Mouse (Mus musculus) embryo, embryonic 11.5 days (tissue): ENCODE results near the gene Btbd9.
"Not testable (repeated sequence)": the region's sequence is repeated elsewhere in the genome, so short reads cannot be mapped to it uniquely, and the experiment has no call there.

Experiments
- DNase-seq: peaks from one replicate; pipeline ENCODE4 v3.0.0-alpha.2; 2012; ENCODE audit warnings: low read depth, low spot score

The Btbd9 gene

DNA sequence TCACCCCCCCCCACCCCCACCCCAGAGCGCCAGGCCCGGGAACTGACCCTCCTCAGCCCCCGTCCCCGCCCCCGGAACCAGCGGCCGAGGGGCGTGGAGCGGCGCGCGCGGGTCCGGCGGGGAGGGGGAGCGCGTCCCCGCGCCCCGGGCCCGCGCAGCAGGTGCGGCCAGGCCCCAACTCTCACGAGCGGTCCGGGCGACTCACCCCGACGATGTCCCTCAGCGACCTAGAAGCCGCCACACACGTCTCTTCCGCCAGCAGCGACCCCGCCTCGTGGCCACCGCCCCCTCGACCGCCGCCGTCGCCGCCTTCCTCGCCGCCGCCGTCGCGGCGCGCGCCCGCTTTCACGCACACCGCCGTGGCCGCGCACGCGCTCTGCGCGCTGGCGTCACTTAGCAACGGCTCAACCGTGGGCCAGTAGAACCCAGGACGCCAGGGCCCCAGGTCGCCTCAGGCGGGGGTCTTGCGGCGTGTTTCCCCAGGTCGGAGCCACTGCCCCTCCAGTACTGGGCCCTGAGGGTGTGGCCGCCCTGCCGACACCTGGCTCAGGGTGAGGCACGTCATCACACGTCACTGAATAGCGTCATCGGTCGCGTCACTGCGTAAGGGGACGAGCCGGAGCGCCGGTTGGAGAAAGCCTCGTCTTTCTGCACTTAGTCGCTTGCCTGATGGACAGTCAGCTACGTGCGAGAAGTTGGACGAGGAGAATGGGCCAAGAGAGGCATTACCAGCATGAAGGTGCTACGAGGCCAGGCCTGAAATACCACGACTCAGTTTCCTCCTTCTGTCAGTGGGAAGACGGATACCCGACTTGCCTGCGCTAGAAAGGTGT, at the start of gene Btbd9:
Gene Btbd9, minus strand, starts transcription at position 548 of the 833 bp plus-strand sequence.
- peak; percentile 93 for DNase-seq

GRCm38 (mm10) chr17:30624132-30624531, 47.8 kb upstream of the Btbd9 start, which contains the start of gene Dnah8:
Gene Dnah8 (plus strand): TSS chr17:30624354.
- DNase-seq = not testable (repeated sequence)

- no peak for DNase-seq
Measured at GRCm38 (mm10) chr17:30623200-30623599, 46.9 kb upstream of the Btbd9 start.

GRCm38 (mm10) chr17:30621450-30621849, 45.2 kb upstream of the Btbd9 start:
- no peak for DNase-seq

GRCm38 (mm10) chr17:30620548-30620947, 44.3 kb upstream of the Btbd9 start:
- DNase-seq = no peak

DNA sequence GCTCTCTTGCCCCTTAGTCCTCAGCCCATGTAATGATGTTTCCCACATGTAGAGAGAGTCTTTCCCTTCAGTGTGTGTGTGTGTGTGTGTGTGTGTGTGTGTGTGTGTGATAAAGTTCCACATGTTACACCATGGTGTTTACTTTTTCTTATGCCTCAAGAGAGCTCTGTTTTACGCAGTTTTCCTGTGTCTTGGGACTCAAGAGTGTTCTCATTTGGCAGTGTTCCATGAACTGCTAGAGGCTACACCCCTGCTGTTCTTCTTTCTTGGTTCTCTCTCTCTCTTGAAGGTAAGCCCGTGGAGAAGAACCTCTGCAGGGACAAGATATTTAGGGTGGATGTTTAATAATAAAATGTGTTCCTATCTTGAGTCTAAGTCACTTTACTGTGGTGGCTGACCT, 42.9 kb upstream of the Btbd9 start:
- no peak for DNase-seq

DNA sequence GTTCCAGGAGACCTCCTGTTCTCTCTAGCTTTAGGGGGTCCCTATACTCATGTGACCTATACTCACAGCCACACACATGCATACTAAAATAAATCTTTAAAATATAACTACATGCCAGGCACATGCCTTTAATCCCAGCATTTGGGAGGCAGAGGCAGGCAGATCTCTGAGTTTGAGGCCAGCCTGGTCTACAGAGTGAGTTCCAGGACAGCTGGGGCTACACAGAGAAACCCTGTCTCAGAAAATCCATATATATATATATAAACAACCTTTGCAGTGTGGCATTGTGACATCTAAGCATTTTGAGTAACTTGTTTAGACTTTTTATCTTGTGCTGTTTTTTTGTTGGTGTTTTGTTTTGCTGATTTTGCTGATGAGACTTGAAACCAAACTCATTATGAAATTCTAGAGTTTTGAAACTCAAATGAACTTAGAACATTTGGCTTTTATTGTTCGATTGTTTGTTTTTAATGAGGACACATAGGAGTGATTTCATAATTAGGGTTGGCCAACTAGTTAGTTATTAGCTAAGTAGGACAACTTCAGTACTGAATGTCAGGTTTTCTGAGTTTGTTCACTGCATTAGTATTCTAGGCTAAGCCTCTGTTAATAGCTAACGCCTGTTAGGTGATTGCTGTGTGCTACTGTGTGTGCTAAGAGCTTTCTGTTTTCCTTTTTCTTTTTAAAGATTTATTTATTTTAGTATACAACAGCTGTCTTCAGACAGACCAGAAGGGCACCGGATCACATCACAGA, 42.0 kb upstream of the Btbd9 start:
- no peak for DNase-seq

GRCm38 (mm10) chr17:30616203-30616602, 39.9 kb upstream of the Btbd9 start:
- DNase-seq = no peak

DNA sequence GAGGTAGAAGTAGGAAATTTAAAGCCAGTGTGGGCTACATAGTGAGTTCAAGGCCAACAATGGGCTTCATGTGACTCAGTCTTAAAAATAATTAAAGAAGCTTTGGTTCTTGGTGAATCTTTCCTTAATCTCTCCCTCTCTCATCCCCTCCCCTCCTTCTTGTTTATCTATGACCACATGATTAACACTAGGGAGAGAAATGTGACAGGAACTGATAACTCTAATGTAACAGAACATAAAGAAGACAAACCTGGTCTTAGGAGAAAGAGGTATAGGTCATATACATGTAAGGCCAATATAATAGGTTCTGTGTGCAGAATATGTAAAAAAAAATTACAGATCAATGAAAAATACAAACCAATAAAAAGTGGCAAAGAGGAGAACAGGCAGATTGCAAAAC, 37.1 kb upstream of the Btbd9 start:
- DNase-seq = no peak

- peak; percentile 97 for DNase-seq
Measured at GRCm38 (mm10) chr17:30612075-30612859, 36.0 kb upstream of the Btbd9 start.

DNA sequence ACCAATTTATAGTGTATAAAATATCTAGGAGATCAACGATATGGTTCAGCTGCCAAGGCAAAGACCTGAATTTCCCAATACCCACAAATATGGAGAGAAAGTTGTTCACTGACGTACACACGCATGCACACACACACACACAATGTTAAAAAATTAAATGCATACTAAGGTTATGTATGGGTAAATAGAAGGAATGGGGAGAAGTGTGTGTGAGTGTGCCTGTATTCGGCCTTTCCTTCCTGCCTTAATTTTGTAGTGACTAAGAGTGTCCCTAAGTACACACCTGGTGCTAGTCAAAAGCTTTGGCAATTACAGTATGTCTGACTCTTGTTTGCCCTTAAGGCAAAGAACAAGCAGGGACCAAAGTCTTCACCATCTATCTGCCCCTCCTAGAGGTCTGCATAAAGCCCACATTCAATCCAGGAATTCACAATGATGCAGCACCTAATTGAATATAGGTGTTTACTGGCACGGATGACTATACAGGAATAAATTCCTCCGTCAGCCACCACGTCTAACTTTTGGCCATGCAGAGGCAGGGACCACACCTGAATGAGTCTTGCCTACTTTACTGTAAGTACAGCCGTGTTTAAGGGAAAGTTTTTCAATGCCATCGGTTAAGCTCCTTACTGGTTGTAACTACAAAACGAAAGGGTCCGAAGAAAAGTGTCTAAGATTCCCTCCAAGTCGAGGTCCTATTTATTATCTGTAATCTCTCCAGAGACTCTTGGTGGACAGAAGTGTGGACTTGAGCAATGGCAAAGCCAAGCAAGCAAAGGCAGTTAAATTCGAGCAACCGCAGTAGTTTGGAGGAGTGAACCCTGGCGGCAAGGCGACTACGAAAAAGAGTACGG, 35.2 kb upstream of the Btbd9 start:
- no peak for DNase-seq

DNA sequence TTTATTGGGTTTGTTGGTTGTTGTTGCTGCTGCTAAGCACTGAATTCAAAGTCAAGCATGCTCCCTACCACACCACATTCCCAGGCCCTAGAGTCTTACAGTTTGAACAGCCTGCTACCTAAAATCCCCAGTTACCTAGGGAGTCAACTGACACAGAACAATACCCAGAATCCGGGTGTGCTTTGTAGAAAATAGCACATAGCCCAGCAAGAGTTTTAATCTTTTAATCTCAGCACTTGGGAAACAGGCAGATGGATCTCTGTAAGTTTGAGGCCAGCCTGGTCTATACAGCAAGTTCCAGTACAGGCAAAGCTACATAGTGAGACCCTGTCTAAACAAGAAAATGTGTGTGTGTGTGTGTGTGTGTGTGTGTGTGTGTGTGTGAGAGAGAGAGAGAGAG, 34.5 kb upstream of the Btbd9 start:
- no peak for DNase-seq

DNA sequence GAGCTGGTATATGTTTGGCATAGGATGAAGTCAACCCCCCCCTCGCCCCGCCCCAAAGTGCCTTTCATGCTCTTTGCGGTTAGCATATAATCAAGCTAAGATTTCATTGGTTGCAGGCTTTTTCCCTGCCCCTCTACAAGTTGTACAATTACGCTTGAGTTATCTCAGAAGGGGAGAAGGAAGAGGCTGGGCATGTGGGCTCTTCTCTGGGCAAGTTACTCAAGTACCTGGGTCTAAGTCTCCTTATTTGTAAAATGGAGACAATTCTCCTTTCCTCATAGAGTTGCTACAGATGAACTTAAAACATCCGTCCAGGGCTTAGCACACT, 33.7 kb upstream of the Btbd9 start:
- no peak for DNase-seq

DNA sequence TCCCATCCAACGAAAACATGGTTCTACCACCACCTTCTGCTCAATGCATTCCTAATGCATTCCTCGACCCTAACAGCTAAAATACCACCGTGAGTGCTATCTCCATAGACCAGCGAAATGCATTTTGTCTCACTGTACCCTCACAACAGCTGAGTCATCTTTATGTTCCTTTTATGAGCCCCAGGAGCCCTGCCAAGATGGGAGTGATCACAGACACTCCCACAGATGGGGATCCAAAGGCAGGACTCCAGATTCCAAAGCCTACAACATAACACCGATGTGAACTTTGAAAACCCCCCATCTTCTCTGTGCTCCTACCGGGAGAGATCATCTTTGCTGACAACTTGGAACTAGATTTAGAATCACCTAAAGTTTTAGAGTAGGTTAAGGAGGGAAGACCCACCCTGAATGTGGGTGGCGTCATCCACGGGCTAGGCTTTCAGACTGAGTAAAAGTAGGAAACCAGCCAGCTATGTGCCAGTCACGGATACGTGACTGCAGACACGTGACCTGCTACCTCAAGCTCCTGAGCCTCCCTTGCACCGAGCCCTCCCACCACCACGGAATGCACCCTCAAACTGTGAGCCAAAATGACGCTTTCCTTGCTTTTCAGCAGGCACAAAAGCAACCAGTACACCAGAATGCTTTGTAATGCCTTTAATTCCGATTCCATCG, 33.2 kb upstream of the Btbd9 start:
- no peak for DNase-seq

GRCm38 (mm10) chr17:30607909-30608495, 31.7 kb upstream of the Btbd9 start:
- DNase-seq = no peak

DNA sequence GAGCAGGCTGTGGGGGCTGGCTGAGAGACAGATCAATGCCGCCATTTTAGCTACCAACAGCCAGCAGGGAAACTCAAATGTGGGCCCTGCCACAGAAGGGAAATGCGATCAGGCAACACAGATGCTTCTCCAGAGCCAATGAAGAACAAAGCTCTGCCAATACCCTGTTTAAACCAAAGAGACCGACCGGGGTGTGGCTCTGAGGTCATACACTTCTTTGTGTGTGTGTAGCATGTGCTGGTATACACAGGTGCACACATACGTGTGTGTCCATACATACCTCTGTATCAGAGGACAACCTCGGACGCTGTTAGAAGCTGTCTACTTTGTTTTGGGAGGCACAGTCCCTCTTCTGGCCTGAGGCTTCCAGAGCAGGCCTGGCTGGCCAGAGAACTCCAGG, 31.0 kb upstream of the Btbd9 start:
- DNase-seq = no peak

- DNase-seq = no peak
Measured at GRCm38 (mm10) chr17:30606634-30607081, 30.4 kb upstream of the Btbd9 start.

DNA sequence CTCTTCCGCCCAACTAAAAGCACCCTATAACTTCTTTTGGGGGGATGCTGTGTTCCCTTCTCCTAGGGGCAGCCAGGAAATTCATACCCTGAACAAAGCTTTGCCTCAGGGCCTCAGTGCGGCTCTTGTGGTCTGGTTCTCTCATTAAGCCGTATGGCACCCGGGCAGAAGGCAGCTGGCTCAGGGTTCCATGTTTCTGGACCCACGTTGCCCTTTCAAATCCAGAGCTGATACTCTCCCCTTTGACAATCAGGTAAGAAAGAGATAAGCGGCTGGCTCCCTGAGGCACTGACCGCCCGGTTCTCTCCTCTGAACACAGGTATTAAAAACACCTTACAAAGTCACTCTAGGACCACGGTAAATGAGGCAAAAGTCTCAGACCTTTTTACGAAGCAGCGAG, 29.9 kb upstream of the Btbd9 start:
- no peak for DNase-seq

- no peak for DNase-seq
Measured at GRCm38 (mm10) chr17:30605001-30605400, 28.7 kb upstream of the Btbd9 start.

- no peak for DNase-seq
Measured at GRCm38 (mm10) chr17:30604296-30604695, 28.0 kb upstream of the Btbd9 start.
